Mouse (Mus musculus): ENCODE data around the gene Nav2.

DNA sequence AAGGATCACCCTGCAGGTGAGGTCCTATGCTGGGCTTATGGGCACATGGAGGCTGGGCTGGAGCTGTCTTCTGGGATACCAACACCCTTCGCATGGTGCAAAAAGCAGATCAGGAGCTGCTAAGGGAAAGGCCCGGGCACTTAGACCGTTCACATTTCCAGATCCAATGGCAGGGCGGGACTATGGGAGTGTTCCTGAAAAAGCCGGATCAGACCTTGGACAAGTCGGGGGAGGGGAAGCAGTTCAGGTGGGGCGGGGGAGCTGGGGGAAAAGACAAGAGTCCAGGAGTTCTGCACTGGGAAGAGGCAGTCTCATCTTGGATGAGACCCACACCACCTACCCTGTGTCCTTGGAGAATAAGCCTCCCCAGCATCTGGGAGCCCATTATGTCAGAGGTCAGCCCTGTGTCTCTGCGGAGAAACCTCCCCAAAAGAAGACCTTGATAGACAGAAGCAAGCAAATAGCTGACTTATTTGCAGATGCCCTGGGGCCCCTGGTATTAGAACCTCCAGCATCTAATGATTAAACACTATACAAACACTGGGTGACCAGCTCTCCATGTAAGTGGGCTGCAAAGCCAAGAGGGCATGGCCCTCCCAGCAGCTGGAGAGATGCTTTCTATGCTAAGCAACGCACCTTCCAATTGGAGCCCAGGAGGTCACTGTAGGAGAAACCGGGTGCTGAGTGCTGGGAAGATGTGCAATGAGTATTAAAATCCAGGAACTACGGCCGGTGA, 597.7 kb downstream of the Nav2 start:
- TF ChIP-seq GATA1 (IDR thresholded peaks at IDR 0.05; ENCODE audit: borderline replicate concordance, low read length) (no peak), FLI1 (IDR thresholded peaks at IDR 0.05; ENCODE audit: low read length) (no peak)
